Mouse (Mus musculus) hindbrain, embryonic 13.5 days (tissue): Measurements from ENCODE around the gene Vamp8. TPM values are rescaled to one million over a fixed set of nuclear protein-coding genes. Genes with fewer than 3 reads are reported as not detected.

Experiments used
- ATAC-seq: fragments of 200-750 bp; cut with Nextera tagmentation; 2 replicates; pipeline ENCODE4 v1.8.0; 2017; ENCODE audit warnings: moderate TSS enrichment; ENCODE audit not compliant: low FRiP score
- H3K27ac ChIP-seq: fragments of 300-500 bp; sonication (generic); 2 replicates; pipeline ENCODE4 v1.5.1; 2015; ENCODE audit warnings: inconsistent platforms, mild to moderate bottlenecking, moderate library complexity
- H3K27me3 ChIP-seq: fragments of 300-500 bp; sonication (generic); 2 replicates; pipeline ENCODE4 v1.6.1; 2015; ENCODE audit warnings: mild to moderate bottlenecking, inconsistent platforms
- H3K36me3 ChIP-seq: fragments of 300-500 bp; sonication (generic); 2 replicates; pipeline ENCODE4 v1.6.1; 2015; ENCODE audit warnings: mild to moderate bottlenecking, inconsistent platforms
- H3K4me1 ChIP-seq: fragments of 300-500 bp; sonication (generic); replicated peaks from 2 replicates; pipeline ENCODE4 v1.6.1; 2015; ENCODE audit warnings: inconsistent platforms
- H3K4me2 ChIP-seq: fragments of 300-500 bp; sonication (generic); 2 replicates; pipeline ENCODE4 v1.6.1; 2015; ENCODE audit warnings: inconsistent platforms, mild to moderate bottlenecking, moderate library complexity
- H3K4me3 ChIP-seq: fragments of 300-500 bp; sonication (generic); 2 replicates; pipeline ENCODE4 v1.5.1; 2015; ENCODE audit warnings: mild to moderate bottlenecking, inconsistent platforms
- H3K9ac ChIP-seq: fragments of 300-500 bp; sonication (generic); 2 replicates; pipeline ENCODE4 v1.6.1; 2015; ENCODE audit warnings: mild to moderate bottlenecking, inconsistent platforms
- H3K9me3 ChIP-seq: fragments of 300-500 bp; sonication (generic); 2 replicates; pipeline ENCODE4 v1.6.1; 2016; ENCODE audit warnings: inconsistent platforms
- WGBS: fragments of 180-500 bp; shearing (Covaris S2); methylation state at CpG from one replicate; pipeline ENCODE4 v1.1.7; 2015; 5-methylcytosine and 5-hydroxymethylcytosine counted together
- polyA plus RNA-seq: library from polyadenylated mRNA; unstranded; fragments of >200 nt; fragmentation: Nextera tagmentation; extraction: Ambion mirVana; gene quantifications from 2 replicates; pipeline ENCODE4 v1.2.1, GENCODE M21; 2015

Vamp8 gene
- polyA plus RNA-seq, 1 experiment from 2014 or later: 29.4 TPM

DNA sequence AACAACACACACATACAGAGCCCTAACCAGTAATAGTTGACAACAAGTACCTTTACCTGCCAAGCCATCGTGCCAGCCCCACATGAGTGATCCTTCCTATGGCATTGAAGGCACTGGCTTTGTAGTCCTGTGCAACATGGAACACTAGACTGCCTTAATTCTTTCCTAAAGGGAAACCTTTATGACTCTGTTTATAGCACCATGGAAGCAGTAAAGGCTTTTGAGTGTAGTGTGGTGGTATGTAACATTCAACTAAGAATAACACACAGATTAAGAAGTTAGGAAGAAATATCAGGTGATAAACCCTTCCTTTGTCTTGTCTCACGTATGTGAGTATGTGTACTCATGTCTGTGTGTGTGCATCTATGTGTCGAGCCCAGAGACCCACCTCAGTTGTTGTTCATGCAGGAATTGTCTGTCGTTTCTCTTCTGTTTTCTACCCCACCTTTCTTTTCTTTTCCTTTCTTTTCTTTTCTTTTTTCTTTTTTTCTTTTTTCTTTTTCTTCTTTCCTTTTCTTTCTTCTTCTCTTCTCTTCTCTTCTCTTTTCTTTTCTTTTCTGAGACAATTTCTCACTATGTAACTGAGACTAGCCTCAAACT, 23.6 kb downstream of the Vamp8 start, which contains the start of gene Rnf181:
TSS of gene Rnf181 (minus strand) at position 113 of the 600 bp plus-strand sequence.
- 76% methylated on average over 4 of the region's 4 CpGs for WGBS
- Histone ChIP-seq H3K36me3 (no peaks in the 10 kb centered on the region), H3K4me1 (peaks cover 10% of the 10 kb centered on the region), H3K9me3 (no peaks in the 10 kb centered on the region), H3K27ac (no peak within 1 kb of the TSS), H3K4me3 (no peak within 1 kb of the TSS), H3K9ac (no peak within 1 kb of the TSS), H3K4me2 (no peak within 1 kb of the TSS), H3K27me3 (0 out of 2 replicates have a peak, but pooled peaks cover 2% of the 10 kb centered on the region)
- no peak for ATAC-seq

- 73% methylated on average over 3 of the region's 3 CpGs for WGBS
- Histone ChIP-seq H3K4me2 (no peak overlapping the region), H3K27ac (no peak overlapping the region), H3K9ac (no peak overlapping the region), H3K9me3 (no peaks in the 10 kb centered on the region), H3K4me3 (no peak overlapping the region), H3K36me3 (no peaks in the 10 kb centered on the region), H3K4me1 (peaks cover 14% of the 10 kb centered on the region), H3K27me3 (0 out of 2 replicates have a peak, but pooled peaks cover 2% of the 10 kb centered on the region)
- ATAC-seq: no peak
Measured at GRCm38 (mm10) chr6:72366304-72366703, 24.2 kb downstream of the Vamp8 start.

DNA sequence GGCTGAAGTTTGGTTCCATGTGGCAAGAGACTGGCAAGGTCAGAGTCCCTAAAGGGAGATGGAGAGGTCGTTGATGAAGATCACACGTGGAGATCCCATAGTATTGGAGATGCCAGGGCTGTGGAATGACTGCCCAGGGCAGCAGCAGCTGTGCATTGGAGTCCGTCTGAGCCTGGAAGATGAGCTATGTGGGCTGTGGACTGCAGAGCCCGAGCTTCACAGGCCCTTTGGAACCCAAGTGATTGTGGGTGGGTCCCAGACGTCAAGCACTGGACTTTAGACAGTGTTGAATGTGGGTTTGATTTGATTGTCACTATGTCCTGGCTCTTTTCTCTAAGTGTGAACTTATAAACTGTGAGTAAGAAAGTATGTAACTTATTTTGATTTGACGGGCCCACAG, 25.5 kb downstream of the Vamp8 start:
- WGBS: 72% methylated on average over 6 of the region's 6 CpGs

GRCm38 (mm10) chr6:72364009-72364408, 26.5 kb downstream of the Vamp8 start:
- H3K27me3 ChIP-seq: 0 out of 2 replicates have a peak, but pooled peaks cover 2% of the 10 kb centered on the region
- 49% methylated on average over 7 of the region's 7 CpGs for WGBS
- H3K4me2 ChIP-seq: no peak overlapping the region
- peaks cover 29% of the 10 kb centered on the region for H3K4me1 ChIP-seq
- no peak overlapping the region for H3K9ac ChIP-seq
- no peak for ATAC-seq
- no peaks in the 10 kb centered on the region for H3K9me3 ChIP-seq
- peaks cover 16% of the 10 kb centered on the region for H3K36me3 ChIP-seq
- no peak overlapping the region for H3K4me3 ChIP-seq
- no peak overlapping the region for H3K27ac ChIP-seq

More for the DNA sequence above, 25.5 kb downstream of the Vamp8 start:
- Histone ChIP-seq H3K4me3 (no peak overlapping the region), H3K9me3 (no peaks in the 10 kb centered on the region), H3K4me2 (no peak overlapping the region), H3K27me3 (0 out of 2 replicates have a peak, but pooled peaks cover 2% of the 10 kb centered on the region), H3K4me1 (peaks cover 24% of the 10 kb centered on the region), H3K9ac (no peak overlapping the region), H3K36me3 (peaks cover 6% of the 10 kb centered on the region), H3K27ac (no peak overlapping the region)
- no peak for ATAC-seq

DNA sequence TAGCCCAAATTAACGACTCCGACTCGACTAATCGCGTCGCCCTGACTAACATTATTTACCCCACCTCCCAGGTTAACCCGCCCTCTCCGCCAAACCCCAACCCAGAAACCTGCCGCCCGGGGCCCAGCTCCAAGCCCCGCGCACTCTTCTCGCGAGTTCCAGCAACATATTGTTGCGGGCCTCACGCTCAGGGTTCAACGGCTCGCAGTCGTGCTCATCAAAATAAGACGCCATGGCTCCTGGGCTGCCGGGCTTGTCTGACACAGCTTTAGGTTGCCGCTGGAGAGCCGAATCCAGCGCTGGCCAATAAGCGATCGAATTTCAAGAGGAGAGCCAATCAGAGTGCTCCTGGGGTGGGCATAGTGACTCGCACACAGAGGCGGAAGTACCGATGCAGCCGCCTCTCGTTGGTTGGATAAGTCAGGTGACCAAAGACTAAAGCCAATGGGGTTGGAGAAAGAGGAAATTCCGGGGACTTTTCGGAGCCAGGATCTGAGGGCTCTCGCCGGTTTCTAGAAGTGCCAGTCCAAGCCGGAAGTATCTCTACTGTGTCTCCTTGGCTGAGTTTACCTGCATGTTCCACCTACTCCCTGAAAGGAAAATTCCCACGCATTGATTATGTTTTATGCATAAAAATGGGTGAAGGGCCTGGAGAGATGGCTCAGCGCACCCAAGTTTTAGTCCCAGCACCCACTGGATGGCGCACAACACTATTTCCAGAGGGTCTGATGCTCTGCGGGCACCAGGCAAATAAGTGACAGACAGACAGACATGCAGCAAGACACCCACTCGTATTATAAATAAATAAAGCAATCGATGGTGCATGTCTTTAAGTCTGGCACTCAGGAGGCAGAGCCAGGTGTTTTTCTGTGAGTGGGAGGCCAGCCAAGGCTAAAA, 28.1 kb downstream of the Vamp8 start:
- under 1% methylated on average over 42 of the region's 42 CpGs for WGBS
- peak overlapping the region; percentile 85 for H3K27ac ChIP-seq

GRCm38 (mm10) chr6:72361121-72361551, 29.4 kb downstream of the Vamp8 start:
- ATAC-seq: no peak
- Histone ChIP-seq H3K9me3 (no peaks in the 10 kb centered on the region), H3K27me3 (0 out of 2 replicates have a peak, but pooled peaks cover 2% of the 10 kb centered on the region), H3K36me3 (peaks cover 36% of the 10 kb centered on the region), H3K4me1 (peaks cover 39% of the 10 kb centered on the region), H3K4me3 (peak overlapping the region; percentile 80), H3K27ac (no peak overlapping the region), H3K9ac (peak overlapping the region; percentile 87), H3K4me2 (peak overlapping the region; percentile 87)
- 77% methylated on average over 5 of the region's 5 CpGs for WGBS

More for the DNA sequence above, 28.1 kb downstream of the Vamp8 start:
- peak overlapping the region; percentile 87 for H3K9ac ChIP-seq
- peaks cover 29% of the 10 kb centered on the region for H3K4me1 ChIP-seq
- H3K27me3 ChIP-seq: 0 out of 2 replicates have a peak, but pooled peaks cover 2% of the 10 kb centered on the region
- peak overlapping the region; percentile 80 for H3K4me3 ChIP-seq
- no peaks in the 10 kb centered on the region for H3K9me3 ChIP-seq
- peak overlapping the region; percentile 87 for H3K4me2 ChIP-seq
- ATAC-seq: peak; percentile 99
- peaks cover 32% of the 10 kb centered on the region for H3K36me3 ChIP-seq

GRCm38 (mm10) chr6:72360599-72360935, 29.9 kb downstream of the Vamp8 start:
- WGBS: 58% methylated on average over 7 of the region's 7 CpGs
- no peak overlapping the region; the same call in 1 of the 2 replicates for H3K4me2 ChIP-seq
- peaks cover 36% of the 10 kb centered on the region for H3K36me3 ChIP-seq
- ATAC-seq: no peak
- H3K4me1 ChIP-seq: peaks cover 45% of the 10 kb centered on the region
- peak overlapping the region; percentile 80; the same call in 1 of the 2 replicates for H3K4me3 ChIP-seq
- 0 out of 2 replicates have a peak, but pooled peaks cover 2% of the 10 kb centered on the region for H3K27me3 ChIP-seq
- 0 out of 2 replicates have a peak overlapping the region, but pooled peaks have one; percentile 6 for H3K9ac ChIP-seq
- H3K9me3 ChIP-seq: no peaks in the 10 kb centered on the region
- H3K27ac ChIP-seq: no peak overlapping the region

- Histone ChIP-seq H3K36me3 (peaks cover 36% of the 10 kb centered on the region), H3K9ac (peak overlapping the region; percentile 6; the same call in 1 of the 2 replicates), H3K4me3 (0 out of 2 replicates have a peak overlapping the region, but pooled peaks have one; percentile 80), H3K27ac (no peak overlapping the region), H3K27me3 (0 out of 2 replicates have a peak, but pooled peaks cover 2% of the 10 kb centered on the region), H3K4me2 (no peak overlapping the region), H3K4me1 (peaks cover 46% of the 10 kb centered on the region), H3K9me3 (no peaks in the 10 kb centered on the region)
- 87% methylated on average over 11 of the region's 11 CpGs for WGBS
- no peak for ATAC-seq
Measured at GRCm38 (mm10) chr6:72359891-72360598, 30.5 kb downstream of the Vamp8 start.

GRCm38 (mm10) chr6:72359343-72359742, 31.2 kb downstream of the Vamp8 start:
- ATAC-seq: no peak
- peaks cover 53% of the 10 kb centered on the region for H3K4me1 ChIP-seq
- peaks cover 36% of the 10 kb centered on the region for H3K36me3 ChIP-seq
- H3K27me3 ChIP-seq: no peaks in the 10 kb centered on the region
- no peak overlapping the region for H3K4me2 ChIP-seq
- H3K9ac ChIP-seq: no peak overlapping the region; the same call in 1 of the 2 replicates
- H3K9me3 ChIP-seq: no peaks in the 10 kb centered on the region
- no peak overlapping the region for H3K4me3 ChIP-seq
- no peak overlapping the region for H3K27ac ChIP-seq
- 85% methylated on average over 2 of the region's 2 CpGs for WGBS

DNA sequence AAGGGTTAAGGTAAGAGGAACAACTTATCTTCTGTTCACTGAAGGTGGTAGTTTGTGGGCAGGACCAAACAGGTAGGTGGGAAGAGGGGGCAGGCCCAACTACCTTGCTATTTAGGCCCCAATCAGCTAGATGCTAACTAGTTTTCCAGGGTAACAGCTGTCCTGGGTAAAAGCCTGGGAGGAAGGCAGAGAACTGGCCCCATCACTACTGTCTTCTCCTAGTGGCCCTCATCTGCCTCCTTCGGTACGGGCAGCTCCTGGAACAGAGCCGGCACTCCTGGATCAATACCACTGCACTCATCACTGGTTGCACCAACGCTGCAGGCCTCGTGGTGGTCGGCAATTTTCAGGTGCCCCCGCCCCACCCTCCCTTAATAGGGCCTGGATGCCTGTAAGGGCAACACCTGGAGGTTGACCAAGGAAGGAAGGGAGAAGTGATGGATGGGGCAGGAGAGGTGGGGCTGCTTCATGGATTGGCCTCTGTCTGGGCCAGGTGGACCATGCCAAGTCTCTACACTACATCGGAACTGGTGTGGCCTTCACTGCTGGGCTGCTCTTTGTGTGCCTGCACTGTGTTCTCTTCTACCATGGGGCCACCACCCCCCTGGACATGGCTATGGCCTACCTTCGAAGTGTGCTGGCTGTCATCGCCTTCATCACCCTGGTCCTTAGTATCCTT, 32.3 kb downstream of the Vamp8 start:
- 91% methylated on average over 10 of the region's 10 CpGs for whole genome bisulfite sequencing

More for the DNA sequence above, 32.3 kb downstream of the Vamp8 start:
- Histone ChIP-seq H3K9ac (no peak overlapping the region), H3K4me1 (peaks cover 56% of the 10 kb centered on the region), H3K4me2 (no peak overlapping the region), H3K27ac (no peak overlapping the region), H3K4me3 (no peak overlapping the region), H3K9me3 (no peaks in the 10 kb centered on the region), H3K27me3 (no peaks in the 10 kb centered on the region), H3K36me3 (peaks cover 36% of the 10 kb centered on the region)
- no peak for ATAC-seq
